Mouse (Mus musculus) lung, postnatal 0 days (tissue): ENCODE measurements around the gene Fras1. TPM values are rescaled to one million over a fixed set of nuclear protein-coding genes. Genes with fewer than 3 reads are reported as not detected.

Source experiments
- ATAC-seq: fragments of 200-750 bp; cut with Nextera tagmentation; 2 replicates; pipeline ENCODE4 v1.8.0; 2017; ENCODE audit warnings: moderate library complexity
- DNase-seq: peaks from one replicate; pipeline ENCODE4 v3.0.0-alpha.2; 2016; ENCODE audit warnings: low spot score
- H3K27ac ChIP-seq: fragments of 300-500 bp; sonication (generic); 2 replicates; pipeline ENCODE4 v1.5.1; 2014; ENCODE audit warnings: antibody characterized with exemption, mild to moderate bottlenecking, low read length, mixed read lengths
- H3K27me3 ChIP-seq: fragments of 300-500 bp; sonication (generic); replicated peaks from 2 replicates; pipeline ENCODE4 v1.6.1; 2014; ENCODE audit warnings: low read length, mixed read lengths; ENCODE audit not compliant: insufficient read depth
- H3K36me3 ChIP-seq: fragments of 300-500 bp; sonication (generic); 2 replicates; pipeline ENCODE4 v1.6.1; 2014; ENCODE audit warnings: low read length, mixed read lengths; ENCODE audit not compliant: insufficient read depth
- H3K4me1 ChIP-seq: fragments of 300-500 bp; sonication (generic); 2 replicates; pipeline ENCODE4 v1.6.1; 2014; ENCODE audit warnings: antibody characterized with exemption, low read depth, low read length, mixed read lengths; ENCODE audit not compliant: insufficient read depth
- H3K4me2 ChIP-seq: fragments of 300-500 bp; sonication (generic); replicated peaks from 2 replicates; pipeline ENCODE4 v1.6.1; 2014; ENCODE audit warnings: low read depth, mild to moderate bottlenecking, low read length, moderate library complexity, mixed read lengths
- H3K4me3 ChIP-seq: fragments of 300-500 bp; sonication (generic); 2 replicates; pipeline ENCODE4 v1.5.1; 2014; ENCODE audit warnings: low read depth, low read length
- H3K9ac ChIP-seq: fragments of 300-500 bp; sonication (generic); replicated peaks from 2 replicates; pipeline ENCODE4 v1.6.1; 2014; ENCODE audit warnings: low read depth, mild to moderate bottlenecking
- H3K9me3 ChIP-seq: fragments of 300-500 bp; sonication (generic); 2 replicates; pipeline ENCODE4 v1.6.1; 2016; ENCODE audit warnings: low read length, mixed read lengths
- CTCF ChIP-seq: IDR thresholded peaks from 2 replicates; pipeline ENCODE4 v1.5.1; 2016; ENCODE audit warnings: antibody characterized with exemption, mild to moderate bottlenecking
- EP300 ChIP-seq: IDR thresholded peaks from 2 replicates; pipeline ENCODE4 v1.6.1; 2016; ENCODE audit warnings: antibody characterized with exemption, mild to moderate bottlenecking, control low read depth
- WGBS: fragments of 180-500 bp; shearing (Covaris S2); extraction: QIAGEN DNeasy Blood & Tissue Kit; methylation state at CpG from one replicate; pipeline ENCODE4 v1.1.7; 2014; 5-methylcytosine and 5-hydroxymethylcytosine counted together
- polyA plus RNA-seq: library from polyadenylated mRNA; unstranded; fragments of >200 nt; fragmentation: Nextera tagmentation; extraction: Ambion mirVana; gene quantifications from 2 replicates; pipeline ENCODE4 v1.2.1, GENCODE M21; 2015

Gene Fras1
- polyA plus RNA-seq, 1 experiment from 2014 or later = 8.0 TPM

DNA sequence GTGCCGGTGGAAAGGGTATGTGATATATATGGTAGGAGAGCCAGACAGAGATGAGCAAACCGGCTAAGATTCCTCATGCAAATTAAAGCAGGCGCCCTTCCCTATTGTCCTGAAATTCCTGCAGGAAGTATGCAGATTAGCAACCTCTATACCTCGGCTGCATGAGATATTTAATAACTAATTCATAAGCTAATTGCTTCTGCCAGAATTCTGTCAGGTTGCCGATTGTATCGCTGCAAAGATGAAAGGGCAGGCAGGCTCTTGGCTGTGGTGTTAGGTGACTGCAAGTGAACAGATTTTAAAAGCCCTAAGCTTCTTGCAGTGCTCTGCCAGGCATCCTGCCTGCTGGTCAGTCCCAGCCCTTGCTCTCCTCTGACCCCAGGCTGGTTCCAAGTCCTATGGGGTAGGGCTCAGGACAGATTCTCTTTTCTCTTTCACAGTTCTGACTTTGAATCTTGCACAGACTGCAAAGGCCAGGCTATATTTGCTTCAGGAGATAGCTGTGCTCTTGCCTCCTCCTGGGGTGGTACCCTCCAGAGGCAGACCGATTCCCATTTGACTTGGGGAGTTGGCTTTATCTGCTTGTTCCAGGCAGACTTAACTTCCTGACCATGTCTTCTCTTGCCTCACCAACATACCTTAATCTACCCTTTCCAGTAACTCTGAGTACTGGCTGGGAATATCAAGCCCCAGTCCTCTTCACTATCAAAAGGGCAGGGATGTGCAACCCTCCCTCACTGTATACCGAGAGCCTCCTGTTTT, 342.7 kb downstream of the Fras1 start:
- 57% methylated on average over 8 of the region's 8 CpGs for WGBS
- ATAC-seq (no peak), DNase-seq (no peak)
- no peak overlapping the region for H3K27ac ChIP-seq
- no peaks in the 10 kb centered on the region for H3K27me3 ChIP-seq
- TF ChIP-seq CTCF = no peak
- no peak for TF ChIP-seq EP300
- H3K36me3 ChIP-seq = no peaks in the 10 kb centered on the region
- H3K4me1 ChIP-seq = no peaks in the 10 kb centered on the region
- H3K4me2 ChIP-seq = no peak overlapping the region
- no peak overlapping the region for H3K4me3 ChIP-seq
- no peaks in the 10 kb centered on the region for H3K9me3 ChIP-seq
- H3K9ac ChIP-seq = no peak overlapping the region

- TF ChIP-seq EP300 = no peak
- TF ChIP-seq CTCF = no peak
- H3K9me3 ChIP-seq = no peaks in the 10 kb centered on the region
- WGBS = 91% methylated on average over 4 of the region's 4 CpGs
- no peaks in the 10 kb centered on the region for H3K4me1 ChIP-seq
- H3K27me3 ChIP-seq = no peaks in the 10 kb centered on the region
- no peak overlapping the region for H3K4me2 ChIP-seq
- ATAC-seq (no peak), DNase-seq (no peak)
- H3K9ac ChIP-seq = no peak overlapping the region
- no peak overlapping the region for H3K27ac ChIP-seq
- H3K36me3 ChIP-seq = no peaks in the 10 kb centered on the region
- no peak overlapping the region for H3K4me3 ChIP-seq
These were observed 343.9 kb downstream of the Fras1 start for GRCm38 (mm10) chr5:96717690-96718089.

DNA sequence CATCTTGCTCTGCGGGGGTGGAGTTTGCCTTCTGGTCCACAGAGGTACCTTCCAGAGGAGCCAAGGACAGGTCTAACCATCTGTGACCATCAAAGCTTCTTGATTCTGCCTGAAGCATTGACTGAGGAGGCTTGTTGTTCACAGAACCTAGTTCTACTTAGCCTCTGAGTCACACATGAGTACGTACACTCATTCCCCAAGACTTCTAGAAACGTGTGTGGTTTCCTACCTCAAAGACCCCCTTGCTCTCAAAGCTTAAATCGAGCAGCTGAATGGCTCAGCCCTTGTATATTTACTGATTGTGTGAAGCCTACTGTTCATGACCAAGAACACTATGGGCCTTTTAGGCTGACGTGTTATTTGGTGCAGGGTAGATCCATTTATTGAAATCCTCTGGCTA, 344.8 kb downstream of the Fras1 start:
- WGBS = 91% methylated on average over 5 of the region's 5 CpGs
- ATAC-seq (no peak), DNase-seq (no peak)

GRCm38 (mm10) chr5:96719221-96719620, 345.5 kb downstream of the Fras1 start:
- WGBS = 89% methylated on average over 5 of the region's 5 CpGs

More for the DNA sequence above, 344.8 kb downstream of the Fras1 start:
- Histone ChIP-seq H3K4me2 (no peak overlapping the region), H3K27me3 (no peaks in the 10 kb centered on the region), H3K27ac (no peak overlapping the region), H3K9ac (no peak overlapping the region), H3K36me3 (no peaks in the 10 kb centered on the region), H3K9me3 (no peaks in the 10 kb centered on the region), H3K4me3 (no peak overlapping the region), H3K4me1 (no peaks in the 10 kb centered on the region)
- TF ChIP-seq CTCF (no peak), EP300 (no peak)

GRCm38 (mm10) chr5:96722690-96723089, 348.9 kb downstream of the Fras1 start:
- H3K9me3 ChIP-seq = no peaks in the 10 kb centered on the region
- H3K4me2 ChIP-seq = no peak overlapping the region
- peak overlapping the region; percentile 40; the same call in 1 of the 2 replicates for H3K27ac ChIP-seq
- ATAC-seq = peak; percentile 89
- TF ChIP-seq CTCF = no peak
- TF ChIP-seq EP300 = peak; percentile 74
- no peak overlapping the region for H3K4me3 ChIP-seq
- H3K9ac ChIP-seq = no peak overlapping the region
- no peaks in the 10 kb centered on the region for H3K4me1 ChIP-seq
- no peaks in the 10 kb centered on the region for H3K27me3 ChIP-seq
- WGBS = 50% methylated on average over 3 of the region's 3 CpGs
- H3K36me3 ChIP-seq = no peaks in the 10 kb centered on the region
- peak; percentile 50 for DNase-seq

More at GRCm38 (mm10) chr5:96719221-96719620, 345.5 kb downstream of the Fras1 start:
- Histone ChIP-seq H3K9me3 (no peaks in the 10 kb centered on the region), H3K4me3 (no peak overlapping the region), H3K36me3 (no peaks in the 10 kb centered on the region), H3K4me1 (no peaks in the 10 kb centered on the region), H3K27ac (no peak overlapping the region), H3K4me2 (no peak overlapping the region), H3K9ac (no peak overlapping the region), H3K27me3 (no peaks in the 10 kb centered on the region)
- TF ChIP-seq CTCF (no peak), EP300 (no peak)
- ATAC-seq (no peak), DNase-seq (no peak)

DNA sequence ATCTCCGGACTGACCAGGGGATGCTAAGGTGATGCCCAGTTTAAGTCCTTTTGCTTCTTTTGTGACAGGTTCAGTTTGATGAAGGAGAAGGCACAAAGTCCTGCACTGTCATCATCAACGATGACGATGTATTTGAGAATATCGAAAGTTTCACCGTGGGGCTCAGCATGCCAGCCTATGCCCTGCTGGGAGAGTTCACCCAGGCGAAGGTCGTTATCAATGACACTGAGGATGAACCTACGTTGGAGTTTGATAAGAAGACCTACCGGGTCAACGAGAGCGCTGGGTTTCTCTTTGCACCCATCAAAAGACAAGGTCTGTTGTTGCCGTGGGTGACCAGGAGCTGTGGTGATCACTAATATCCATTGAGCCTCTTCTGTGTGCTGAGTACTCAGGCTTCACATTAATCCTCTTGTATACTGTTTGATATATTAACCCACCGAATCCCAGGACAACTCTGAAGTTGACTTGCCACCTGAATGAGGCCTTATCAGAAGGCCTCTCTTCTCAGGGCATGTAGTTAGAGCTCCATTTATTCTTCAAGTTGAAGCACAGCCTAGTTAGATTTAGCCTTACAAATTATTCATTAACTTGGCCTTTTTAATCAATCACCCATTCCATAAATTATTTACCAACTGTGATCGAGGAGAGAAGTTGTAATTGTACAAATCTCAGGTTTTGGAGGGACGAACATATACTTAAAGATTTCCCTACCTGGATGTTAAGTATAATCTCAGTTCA, 365.6 kb downstream of the Fras1 start:
- Histone ChIP-seq H3K4me1 (no peaks in the 10 kb centered on the region), H3K9me3 (no peaks in the 10 kb centered on the region), H3K4me2 (no peak overlapping the region), H3K27ac (no peak overlapping the region), H3K9ac (no peak overlapping the region), H3K4me3 (no peak overlapping the region), H3K36me3 (peaks cover 4% of the 10 kb centered on the region; the same call in 1 of the 2 replicates), H3K27me3 (no peaks in the 10 kb centered on the region)
- TF ChIP-seq CTCF (no peak), EP300 (no peak)
- no peak for ATAC-seq
- 79% methylated on average over 15 of the region's 15 CpGs for WGBS
- no peak for DNase-seq
